13 mouse cellular contexts compared by ENCODE assay signal in genomic region chr11:94274206-94274867, GRCm38 (mm10). TPM values are rescaled to one million over a fixed set of nuclear protein-coding genes. Genes with fewer than 3 reads are reported as not detected.
DNase-seq lines count a peak whose midpoint lies in the region; ATAC-seq lines count a peak whose summit lies in the region.
"Had no signal": no experiment of that assay in that cellular context is flagged by ENCODE, and none has a peak within 500 bp of the region (broad histone marks: within the 10 kb centered on the region; RNA-seq: fewer than 3 reads in every experiment).

No protein-coding gene starts in this region.

- ATAC-seq in megakaryocyte, adult 5-6 weeks (ENCODE audit: poor library complexity, severe bottlenecking) = no peak
- peak; percentile 79 for ATAC-seq in liver, embryonic 11.5 days (replicated peaks; ENCODE audit: low FRiP score)

- no peaks in the 10 kb centered on the region for H3K9me3 ChIP-seq in megakaryocyte, embryonic 14.5 days
- no peaks in the 10 kb centered on the region for H3K9me3 ChIP-seq in liver, embryonic 11.5 days (ENCODE audit: control insufficient read depth, low read length)

- H3K9ac ChIP-seq in liver, embryonic 11.5 days (ENCODE audit: low read depth, low read length) = peak overlapping the region; percentile 51; the same call in 1 of the 2 replicates

- peak overlapping the region; percentile 42 for H3K4me3 ChIP-seq in megakaryocyte, embryonic 14.5 days (replicated peaks)
- H3K4me3 ChIP-seq in liver, embryonic 11.5 days (ENCODE audit: low read depth, low read length) = no peak overlapping the region
- H3K4me3 ChIP-seq: left cerebral cortex, adult 2 months had no signal

- peaks cover 47% of the 10 kb centered on the region for H3K27me3 ChIP-seq in megakaryocyte, embryonic 14.5 days (replicated peaks)
- H3K27me3 ChIP-seq in liver, embryonic 11.5 days (replicated peaks; ENCODE audit: control insufficient read depth, insufficient read depth, low read length) = no peaks in the 10 kb centered on the region

- peaks cover 52% of the 10 kb centered on the region for H3K4me1 ChIP-seq in megakaryocyte, embryonic 14.5 days
- peaks cover 24% of the 10 kb centered on the region for H3K4me1 ChIP-seq in liver, embryonic 11.5 days (replicated peaks; ENCODE audit: control insufficient read depth, insufficient read depth, low read length)

- H3K36me3 ChIP-seq in megakaryocyte, embryonic 14.5 days (replicated peaks; ENCODE audit: low read length) = no peaks in the 10 kb centered on the region
- H3K36me3 ChIP-seq in liver, embryonic 11.5 days (ENCODE audit: control insufficient read depth, insufficient read depth, low read length) = no peaks in the 10 kb centered on the region

- peak overlapping the region; percentile 42; the same call in 1 of the 2 replicates for H3K27ac ChIP-seq in liver, embryonic 11.5 days (ENCODE audit: low read depth, low read length)
- H3K27ac ChIP-seq: left cerebral cortex, adult 2 months had no signal

- DNase-seq in ZHBTc4 (ENCODE audit: low read depth, low spot score) = peak; percentile 35
- DNase-seq in liver, embryonic 11.5 days (ENCODE audit: low spot score) = no peak
- peak; percentile 45 for DNase-seq in urinary bladder, adult 2 months (ENCODE audit: low spot score)
- DNase-seq in kidney, postnatal 36 days = no peak
- DNase-seq in cerebellum, adult 8-10 months = no peak
- no peak for DNase-seq in retina, embryonic 14.5 days (ENCODE audit: low spot score)
- DNase-seq: cerebellum, postnatal 25 days; gastrocnemius, postnatal 14 days had no signal

- H3K4me2 ChIP-seq in liver, embryonic 11.5 days = peak overlapping the region; percentile 12

- 61% methylated on average over 10 of the region's 10 CpGs for WGBS in liver, embryonic 11.5 days

RNA-seq across cellular contexts. Expression of gene Gm21885, which starts 7.3 kb away (rescaled TPM):
- not detected in 2 replicates for polyA plus RNA-seq in megakaryocyte, embryonic 14.5 days (2012; ENCODE audit: insufficient read depth, low replicate concordance)
- not detected in 2 replicates for total RNA-seq in megakaryocyte, adult 5-6 weeks (2015)
- total RNA-seq in megakaryocyte, adult 5-6 weeks (2017) = not detected in 2 replicates
- polyA plus RNA-seq in liver, embryonic 11.5 days (2014; fragmentation: Nextera tagmentation; extraction: Ambion mirVana) = 0.40 TPM in 1 of 2 replicates, not detected in the other
- polyA plus RNA-seq in urinary bladder, adult 2 months (2012; rRNA removed) = not detected in 2 replicates
- total RNA-seq: gastrocnemius, postnatal 14 days; left cerebral cortex, adult 2 months had no signal
- polyA plus RNA-seq: kidney, embryonic 16.5 days; testis, adult 2 months had no signal

RNA-seq across cellular contexts. Expression of gene Wfikkn2, which starts 28.5 kb away (rescaled TPM):
- not detected in 2 replicates for polyA plus RNA-seq in megakaryocyte, embryonic 14.5 days (2012; ENCODE audit: insufficient read depth, low replicate concordance)
- total RNA-seq in megakaryocyte, adult 5-6 weeks (2015) = not detected in 2 replicates
- total RNA-seq in megakaryocyte, adult 5-6 weeks (2017) = not detected in 2 replicates
- polyA plus RNA-seq in liver, embryonic 11.5 days (2014; fragmentation: Nextera tagmentation; extraction: Ambion mirVana) = 0.36 and 0.38 TPM in 2 replicates
- 3.6 and 4.7 TPM in 2 replicates for polyA plus RNA-seq in urinary bladder, adult 2 months (2012; rRNA removed)

RNA-seq across cellular contexts. Expression of gene Luc7l3, which starts 47.5 kb away (rescaled TPM):
- 2.8 and 22.3 TPM in 2 replicates for polyA plus RNA-seq in megakaryocyte, embryonic 14.5 days (2012; ENCODE audit: insufficient read depth, low replicate concordance)
- total RNA-seq in megakaryocyte, adult 5-6 weeks (2015) = 115 and 130 TPM in 2 replicates
- total RNA-seq in megakaryocyte, adult 5-6 weeks (2017) = 283 and 293 TPM in 2 replicates
- polyA plus RNA-seq in liver, embryonic 11.5 days (2014; fragmentation: Nextera tagmentation; extraction: Ambion mirVana) = 90.6 and 97.6 TPM in 2 replicates
- polyA plus RNA-seq in urinary bladder, adult 2 months (2012; rRNA removed) = 84.6 and 102 TPM in 2 replicates

RNA-seq across cellular contexts. Expression of gene Ankrd40, which starts 53.5 kb away (rescaled TPM):
- 32.7 and 40.6 TPM in 2 replicates for polyA plus RNA-seq in megakaryocyte, embryonic 14.5 days (2012; ENCODE audit: insufficient read depth, low replicate concordance)
- total RNA-seq in megakaryocyte, adult 5-6 weeks (2015) = 22.6 and 24.8 TPM in 2 replicates
- total RNA-seq in megakaryocyte, adult 5-6 weeks (2017) = 64.7 and 74.1 TPM in 2 replicates
- 12.7 and 13.2 TPM in 2 replicates for polyA plus RNA-seq in liver, embryonic 11.5 days (2014; fragmentation: Nextera tagmentation; extraction: Ambion mirVana)
- polyA plus RNA-seq in urinary bladder, adult 2 months (2012; rRNA removed) = 65.6 and 75.4 TPM in 2 replicates

Comparison
In these comparisons a context has a peak if more than half of its experiments do, and no peak if none do; other contexts are left out.
1. DNase-seq: peak in ZHBTc4 (single experiment) and urinary bladder, adult 2 months (single experiment); none in liver, embryonic 11.5 days (single experiment), kidney, postnatal 36 days (0 of 2), cerebellum, adult 8-10 months (single experiment) and retina, embryonic 14.5 days (single experiment).